Mouse (Mus musculus): ENCODE measurements at regions not wholly inside any gene's neighbourhood (a gene's known extent, or its start where the extent isn't known, plus 50 kb on each side); places are given as distances from the start of the nearest gene placed in this dataset.

DNA sequence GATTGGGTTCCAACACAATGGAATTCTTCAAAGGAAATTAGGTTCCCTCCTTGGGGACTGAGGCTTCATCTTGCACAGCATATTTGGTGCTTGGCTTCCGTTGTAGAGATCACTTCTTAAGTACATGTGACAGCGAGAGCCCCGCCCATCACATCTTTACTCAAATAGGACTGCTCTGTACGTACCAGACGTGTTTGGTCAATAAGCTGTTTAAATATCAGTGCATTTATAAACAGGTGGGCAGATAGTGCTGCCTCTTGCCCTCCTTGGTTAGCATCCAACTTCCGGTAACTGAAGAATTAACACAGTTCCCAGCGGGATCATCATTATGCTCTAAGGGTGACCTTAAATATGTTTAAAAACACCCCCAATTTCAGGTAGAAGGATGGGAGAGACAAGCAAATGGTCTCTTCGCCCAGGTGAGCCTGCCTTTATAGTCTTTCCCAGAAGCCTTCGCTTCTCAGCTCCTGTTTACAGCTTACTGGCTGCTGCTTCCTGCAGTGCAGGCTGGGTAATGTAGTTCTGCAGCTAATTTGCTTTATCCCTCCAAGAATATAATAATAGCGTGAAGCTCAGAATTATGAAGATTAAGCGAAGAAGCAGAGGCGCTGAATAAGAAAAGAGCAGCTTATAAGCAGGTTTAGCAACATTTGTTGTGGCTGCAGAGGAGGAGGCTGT is 242.1 kb downstream of the Foxo1 start:
- no peak for DNase-seq (ENCODE audit: low spot score)

DNA sequence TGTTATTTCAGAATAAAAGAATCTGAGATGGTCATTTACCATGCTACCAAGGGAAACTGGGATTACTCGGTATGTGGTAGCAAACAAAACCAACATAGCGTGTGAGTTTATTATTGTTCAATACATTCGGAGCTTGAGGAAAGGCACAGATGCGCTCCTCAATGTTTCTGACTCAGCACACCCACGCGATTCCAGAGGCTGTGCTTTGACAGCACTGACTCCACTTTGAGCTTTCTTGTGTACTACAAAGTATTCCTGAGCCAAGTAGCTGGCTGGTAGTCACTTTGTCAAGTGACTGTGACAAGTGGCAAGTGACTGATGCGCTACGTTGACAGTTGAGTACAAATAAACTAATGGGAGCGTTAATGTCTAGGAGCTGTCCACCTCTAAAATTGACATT is 235.8 kb downstream of the Foxo1 start:
- DNase-seq (ENCODE audit: low spot score) = no peak

DNA sequence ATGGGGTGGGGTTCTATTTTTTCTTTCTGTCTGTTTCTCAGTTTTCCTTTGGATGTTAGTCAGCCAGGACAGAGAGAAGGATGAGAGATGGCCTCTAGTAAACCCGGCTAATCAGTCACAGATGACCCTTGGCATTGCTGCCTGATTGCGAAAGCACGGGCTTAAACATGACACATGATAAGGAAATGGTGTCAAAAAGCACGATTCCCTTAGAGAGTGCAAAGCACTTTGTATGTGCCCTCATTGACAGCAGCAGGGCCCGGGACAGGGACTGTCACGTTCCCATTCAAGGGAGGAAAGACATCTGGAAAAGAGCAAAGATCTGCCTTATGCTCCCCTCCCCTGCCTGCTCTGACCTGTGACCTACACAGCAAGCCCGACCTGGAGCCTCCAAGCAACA is 234.1 kb downstream of the Foxo1 start:
- DNase-seq (ENCODE audit: low spot score) = peak; percentile 31

DNA sequence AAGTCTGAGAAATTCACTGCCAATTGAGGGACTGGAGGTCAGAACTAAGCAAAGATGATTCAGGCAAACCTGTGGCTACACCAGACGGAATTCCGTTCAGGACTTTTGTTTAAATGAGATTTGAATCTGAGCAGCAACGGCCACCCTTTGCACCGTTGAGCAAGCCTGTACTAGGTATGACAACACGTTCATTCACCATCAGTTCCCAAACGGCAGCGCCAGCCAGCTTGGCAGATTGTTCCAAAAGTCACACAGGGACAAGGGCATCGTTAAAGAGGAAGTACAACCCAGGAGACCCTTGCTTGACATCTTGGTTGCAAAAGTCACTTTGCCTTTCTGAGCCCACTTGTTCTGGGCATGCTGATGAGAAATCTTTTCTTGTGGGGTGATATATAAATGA is 233.5 kb downstream of the Foxo1 start:
- no peak for DNase-seq (ENCODE audit: low spot score)

DNA sequence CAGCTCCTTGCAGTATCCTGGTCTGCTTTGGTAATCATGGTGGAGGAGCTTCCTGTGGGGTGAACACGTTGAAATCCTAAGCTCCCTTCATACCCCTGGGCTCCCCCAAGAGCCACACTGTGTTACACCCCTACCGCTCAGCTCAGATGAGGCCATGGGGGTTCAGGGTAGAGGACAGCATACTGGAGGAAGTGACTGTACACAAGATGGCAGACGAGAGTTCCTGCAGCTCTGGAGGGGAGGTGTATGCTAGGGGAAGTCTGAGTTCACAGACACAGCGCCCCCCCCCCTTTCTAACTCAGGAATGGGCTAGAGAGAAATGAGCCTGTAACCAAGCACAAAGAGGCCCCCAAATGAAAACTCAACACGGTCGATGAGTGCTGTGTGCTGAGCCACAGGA is 231.9 kb downstream of the Foxo1 start:
- DNase-seq (ENCODE audit: low spot score) = no peak

DNA sequence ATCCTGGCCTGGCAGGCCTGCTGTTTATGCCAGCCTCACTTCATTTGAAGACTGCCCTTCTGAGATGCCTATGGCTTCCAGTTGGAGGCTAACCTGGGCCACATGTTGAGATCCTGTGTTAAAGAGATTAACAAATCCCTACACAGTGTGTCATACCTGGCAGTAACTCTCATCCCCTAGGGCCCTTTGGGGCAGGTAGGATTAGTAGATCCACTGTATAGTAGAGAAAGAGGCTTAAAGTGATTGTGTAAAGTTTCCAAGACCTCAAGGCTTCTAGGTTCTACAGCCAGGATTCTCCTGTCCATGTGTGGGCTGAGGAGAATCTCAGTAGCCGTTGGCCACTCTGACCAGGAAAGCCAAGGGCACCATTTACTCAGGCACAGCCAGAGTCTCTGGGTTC is 231.4 kb downstream of the Foxo1 start:
- no peak for DNase-seq (ENCODE audit: low spot score)

DNA sequence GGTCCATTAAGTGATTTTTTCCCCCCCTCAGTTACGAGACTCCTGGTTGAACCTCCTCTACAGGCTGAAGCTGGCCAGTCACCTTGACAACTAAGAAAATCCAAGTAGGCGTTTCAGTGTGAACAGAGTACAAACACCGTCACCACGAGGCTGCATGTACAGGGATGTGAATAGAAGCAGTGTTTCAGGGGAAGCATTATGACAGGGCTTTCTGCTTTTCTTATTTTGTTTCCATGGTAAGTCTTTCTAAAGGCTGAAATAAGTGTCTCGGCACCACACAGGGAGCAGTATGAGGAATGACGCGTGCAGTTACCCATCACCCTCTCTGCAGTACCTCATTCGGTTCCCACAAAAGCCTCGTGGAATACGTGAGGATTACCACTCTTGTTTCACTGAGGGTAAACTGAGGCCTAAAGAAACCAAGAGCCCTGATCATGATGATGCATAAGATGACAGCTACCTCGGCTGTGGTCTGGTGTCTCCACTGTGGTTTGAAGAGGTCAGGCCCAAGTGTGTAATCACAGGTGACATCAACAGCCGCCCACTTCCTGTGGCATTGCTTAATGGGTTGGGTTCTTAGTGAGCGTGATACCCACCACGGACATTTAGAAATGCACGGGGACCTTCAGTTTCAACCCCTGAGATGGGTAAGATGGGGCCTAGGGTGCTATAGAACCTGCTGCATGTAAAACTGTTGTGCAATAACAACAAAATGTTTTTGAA is 230.5 kb downstream of the Foxo1 start:
- no peak for DNase-seq (ENCODE audit: low spot score)

DNA sequence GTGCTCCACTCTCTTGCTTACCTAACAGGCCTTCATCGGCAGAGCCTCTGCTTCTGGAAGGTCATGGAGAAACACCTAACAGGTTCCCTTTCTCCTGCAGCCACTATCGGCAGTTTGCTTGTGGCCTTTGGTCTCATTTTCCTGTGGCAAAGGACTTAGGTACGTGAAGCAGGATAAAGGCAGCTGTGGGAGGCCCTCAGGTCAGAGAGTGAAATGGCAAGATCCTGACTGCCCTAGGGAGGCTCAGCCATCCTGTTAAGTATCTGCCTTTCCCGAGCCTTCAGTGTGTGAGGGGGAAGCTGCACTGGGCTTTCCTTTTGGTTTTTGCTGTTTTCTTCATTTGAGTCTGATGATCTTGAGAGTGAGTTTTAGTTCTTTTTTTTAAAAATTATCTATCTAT is 228.8 kb downstream of the Foxo1 start:
- no peak for DNase-seq (ENCODE audit: low spot score)

DNA sequence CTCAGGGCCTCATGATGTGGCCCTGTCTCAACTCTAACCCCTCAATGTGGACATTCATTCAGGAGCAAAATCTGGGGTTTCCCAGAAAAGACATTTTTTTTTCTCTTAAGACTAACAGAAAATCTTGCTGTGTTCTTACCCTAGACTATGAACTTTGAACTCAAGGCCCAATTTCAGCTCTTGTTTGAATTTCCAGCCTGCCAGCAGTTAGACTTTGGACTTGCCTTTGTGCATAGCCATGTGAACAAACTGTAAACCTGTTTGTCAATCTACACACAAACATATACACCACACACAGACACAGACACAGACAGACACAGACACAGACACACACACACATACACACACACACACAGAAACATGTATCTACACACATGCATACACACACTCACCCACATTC is 227.3 kb downstream of the Foxo1 start:
- DNase-seq (ENCODE audit: low spot score) = no peak

DNA sequence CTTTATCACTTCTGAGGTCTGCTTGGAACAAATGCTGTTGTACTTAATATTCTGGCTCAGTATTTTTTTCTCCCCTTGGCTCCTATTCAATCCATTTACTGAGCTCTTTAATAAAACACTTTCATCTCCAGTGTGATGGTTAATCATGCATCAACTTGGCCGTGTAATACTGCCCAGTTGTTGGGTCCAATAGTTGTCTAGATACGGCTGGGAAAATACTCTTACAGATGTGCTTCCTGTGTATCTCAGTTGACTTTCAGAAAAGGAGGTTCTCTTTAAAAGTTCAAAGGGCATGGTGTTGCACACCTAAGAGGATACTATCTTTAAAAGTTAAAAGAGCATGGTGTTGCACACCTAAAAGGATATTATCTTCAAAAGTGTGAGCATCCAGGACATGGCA is 226.8 kb downstream of the Foxo1 start:
- no peak for DNase-seq (ENCODE audit: low spot score)

DNA sequence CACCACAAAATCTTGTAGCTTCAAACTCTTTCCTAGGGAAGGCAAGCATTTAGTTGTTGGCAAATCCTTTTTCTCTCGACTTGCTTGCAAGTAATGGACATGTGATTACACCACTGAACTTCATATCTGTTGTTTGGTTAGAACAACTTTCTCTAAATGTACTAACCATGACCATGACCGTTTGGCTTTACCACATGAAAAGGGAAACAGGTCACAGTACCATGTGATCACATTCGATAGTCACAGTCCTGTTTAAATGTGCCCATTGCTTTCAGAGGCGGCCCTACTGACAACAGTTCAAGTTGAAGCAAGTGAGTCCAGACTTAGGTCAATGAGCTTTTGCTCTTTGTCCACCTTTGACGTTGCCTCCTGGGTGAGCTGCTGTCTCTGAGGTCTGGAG is 211.1 kb downstream of the Foxo1 start:
- no peak for DNase-seq (ENCODE audit: low spot score)

DNA sequence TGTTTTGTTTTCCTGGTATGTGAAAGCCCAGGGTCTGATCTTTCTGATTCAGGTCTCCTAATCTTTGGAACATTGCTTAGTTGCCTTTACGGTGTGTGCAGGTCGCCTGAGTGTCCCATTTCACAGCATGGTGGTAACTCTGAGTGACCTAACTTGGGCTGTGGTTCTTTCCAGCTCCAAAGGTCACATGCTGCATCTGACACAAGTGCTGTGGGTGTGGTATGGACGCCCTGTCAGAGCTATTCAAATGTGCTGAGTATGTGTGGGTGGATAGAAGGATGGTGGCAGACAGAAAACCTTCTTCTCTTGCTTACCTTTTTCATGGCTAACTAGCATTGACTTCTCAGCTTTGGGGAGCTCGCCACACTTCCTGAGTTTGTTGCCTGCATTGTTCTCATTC is 201.8 kb downstream of the Foxo1 start:
- no peak for DNase-seq (ENCODE audit: low spot score)

DNA sequence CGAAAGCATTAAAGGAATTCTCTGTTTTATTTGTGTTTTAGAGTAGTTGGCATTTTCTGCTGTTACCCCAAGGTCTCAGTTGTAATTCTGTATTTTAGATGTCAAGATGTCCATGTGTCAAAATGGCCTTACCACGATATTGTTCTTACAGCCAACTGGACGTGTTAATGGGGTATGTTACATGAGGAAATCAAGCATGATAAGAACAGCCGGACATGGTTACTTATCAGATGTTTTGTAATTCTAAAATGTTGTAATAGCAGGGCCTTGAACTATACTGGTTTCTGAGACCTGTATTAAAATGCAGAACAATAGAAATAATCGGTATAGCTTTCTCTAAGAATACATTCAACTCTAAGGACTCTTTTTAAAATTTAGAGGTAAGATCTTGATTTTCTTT is 201.3 kb downstream of the Foxo1 start:
- DNase-seq (ENCODE audit: low spot score) = no peak

DNA sequence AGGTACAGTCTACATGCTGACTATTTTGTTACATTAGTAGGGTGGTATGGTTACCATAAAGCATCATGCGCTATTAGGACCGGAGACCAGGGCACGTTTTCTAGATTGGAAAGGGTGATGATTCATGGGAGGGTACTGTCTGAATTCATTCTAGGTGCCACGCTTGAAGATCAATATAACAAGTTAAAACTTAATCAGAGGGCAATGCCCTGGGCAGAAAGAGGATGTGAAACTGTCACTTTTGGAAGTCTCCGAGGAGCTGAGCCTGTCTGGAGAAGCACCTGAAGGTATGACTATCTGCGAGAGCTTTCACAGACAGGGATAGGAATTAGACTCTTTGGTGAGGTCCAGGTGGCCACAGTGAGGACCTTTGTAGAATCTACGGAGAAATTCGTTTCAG is 200.2 kb downstream of the Foxo1 start:
- no peak for DNase-seq (ENCODE audit: low spot score)

DNA sequence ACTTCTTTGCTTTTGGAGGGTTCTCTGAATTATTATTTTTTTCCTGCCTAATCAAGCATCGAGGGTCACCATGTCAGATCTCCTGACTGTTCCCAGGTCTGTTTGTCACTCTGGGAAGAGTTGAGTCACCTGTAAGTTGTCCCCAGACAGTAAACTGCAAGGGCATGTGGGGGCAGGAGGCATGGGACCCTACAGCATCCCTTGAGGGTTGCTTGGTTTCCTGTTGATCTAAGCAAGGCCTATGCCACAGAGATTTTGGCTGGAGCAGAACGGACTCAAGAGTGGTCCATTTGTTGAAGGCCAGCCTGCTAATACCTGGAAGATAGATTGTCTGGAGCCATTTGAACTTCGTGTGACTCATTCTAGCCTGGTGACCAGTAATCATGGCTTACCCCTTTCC is 199.7 kb downstream of the Foxo1 start:
- no peak for DNase-seq (ENCODE audit: low spot score)

DNA sequence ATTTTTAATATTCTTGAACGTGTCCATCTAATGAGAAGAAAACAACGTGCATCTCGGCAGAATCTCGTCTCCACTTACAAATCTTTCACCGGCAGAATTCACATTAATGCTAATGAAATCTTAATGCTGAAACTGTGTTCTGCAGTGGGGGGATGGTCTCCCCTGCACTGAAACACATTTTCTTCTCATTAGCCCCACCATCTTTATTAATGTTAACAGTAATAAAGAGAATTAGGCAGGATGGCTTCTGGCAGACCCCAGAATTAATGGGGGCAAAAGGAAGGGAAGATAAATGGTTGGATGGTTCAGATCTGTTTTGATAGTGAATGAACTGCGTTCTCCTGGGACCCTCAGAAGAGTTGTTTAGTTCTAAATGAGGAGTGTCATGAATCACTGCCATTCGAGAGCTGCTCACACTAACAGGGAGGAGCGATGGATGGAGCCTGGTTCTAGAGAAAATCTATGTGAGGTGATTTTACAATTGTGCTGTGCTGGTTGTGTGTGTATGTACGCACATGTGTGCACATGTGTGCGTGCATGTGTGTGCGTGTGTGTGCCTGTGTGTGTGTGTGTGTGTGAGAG is 198.9 kb downstream of the Foxo1 start:
- no peak for DNase-seq (ENCODE audit: low spot score)

DNA sequence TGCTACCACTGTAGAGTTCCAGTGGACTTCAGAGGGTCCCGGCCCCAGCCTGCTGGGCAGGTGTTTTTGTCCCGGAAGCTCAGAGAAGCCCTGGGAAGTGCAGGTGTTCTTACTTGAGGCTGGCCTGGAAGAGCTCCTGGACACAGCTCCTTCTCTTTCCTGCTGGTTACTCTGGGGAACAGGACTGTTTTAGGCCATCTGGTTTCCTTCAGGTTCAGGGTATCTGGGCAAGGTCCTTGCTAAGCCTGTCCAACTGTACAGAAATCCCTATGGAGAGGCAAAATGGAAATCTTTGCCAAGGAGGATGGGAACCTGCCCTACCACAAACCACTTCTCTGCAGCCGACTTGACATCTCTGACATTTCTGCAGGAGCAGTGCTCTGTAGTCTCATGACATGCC is 198.4 kb downstream of the Foxo1 start:
- DNase-seq (ENCODE audit: low spot score) = no peak

DNA sequence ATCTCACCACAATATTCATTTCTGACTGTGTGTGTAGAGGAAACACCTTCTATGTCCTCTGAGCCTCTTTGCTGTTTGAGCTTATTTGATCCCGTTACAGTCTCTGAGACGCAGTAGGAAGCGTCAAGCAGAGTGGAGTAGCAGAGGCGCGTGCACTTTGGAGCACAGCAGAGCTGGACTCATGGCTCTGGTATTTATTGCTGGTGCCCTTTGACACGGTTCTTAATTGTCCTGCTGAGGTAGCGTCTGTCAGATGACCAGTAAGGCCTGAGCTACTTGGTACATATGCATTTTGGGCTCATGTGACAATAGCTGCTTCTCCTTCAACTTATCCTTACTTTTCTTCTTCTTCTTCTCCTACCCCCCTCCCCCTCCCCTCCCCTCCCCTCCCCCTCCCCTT is 195.8 kb downstream of the Foxo1 start:
- no peak for DNase-seq (ENCODE audit: low spot score)

DNA sequence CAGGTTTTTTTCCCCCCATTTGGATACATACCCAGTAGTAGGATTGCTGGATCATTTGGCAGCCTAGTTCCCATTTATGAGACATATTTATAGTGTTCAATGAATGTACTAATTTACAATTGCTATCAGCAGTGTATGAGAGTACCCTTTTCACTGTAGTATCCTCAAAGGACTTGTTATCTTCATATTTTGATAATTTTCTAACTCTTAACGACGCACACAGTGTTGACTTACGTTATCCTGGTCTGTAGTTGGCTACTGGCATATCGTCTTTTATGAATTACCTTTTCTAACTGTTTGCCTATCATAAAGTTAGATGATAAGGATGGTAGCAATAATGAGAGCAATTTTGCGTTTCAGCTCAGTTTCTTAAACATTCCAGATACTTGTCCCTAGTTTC is 186.8 kb downstream of the Foxo1 start:
- DNase-seq (ENCODE audit: low spot score) = no peak

DNA sequence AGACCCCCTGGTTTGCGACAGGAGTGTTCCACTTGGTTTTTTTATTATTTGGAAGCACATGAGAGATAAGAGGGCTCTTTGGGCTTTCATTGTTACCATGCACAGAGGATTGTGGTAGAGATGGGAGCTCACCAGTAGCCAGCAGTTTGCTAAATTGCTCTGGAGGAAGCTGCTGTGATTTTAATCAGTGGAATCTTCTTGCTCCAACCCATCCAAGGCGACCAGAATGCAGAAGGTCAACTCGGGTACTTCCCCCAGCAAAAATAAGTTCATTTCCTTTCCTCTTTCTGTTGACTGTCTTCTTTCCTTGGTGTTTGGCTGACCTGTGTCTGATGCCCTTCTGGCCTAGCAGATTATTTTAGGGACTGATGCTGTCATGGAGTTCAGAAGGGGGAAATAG is 184.9 kb downstream of the Foxo1 start:
- DNase-seq (ENCODE audit: low spot score) = no peak

DNA sequence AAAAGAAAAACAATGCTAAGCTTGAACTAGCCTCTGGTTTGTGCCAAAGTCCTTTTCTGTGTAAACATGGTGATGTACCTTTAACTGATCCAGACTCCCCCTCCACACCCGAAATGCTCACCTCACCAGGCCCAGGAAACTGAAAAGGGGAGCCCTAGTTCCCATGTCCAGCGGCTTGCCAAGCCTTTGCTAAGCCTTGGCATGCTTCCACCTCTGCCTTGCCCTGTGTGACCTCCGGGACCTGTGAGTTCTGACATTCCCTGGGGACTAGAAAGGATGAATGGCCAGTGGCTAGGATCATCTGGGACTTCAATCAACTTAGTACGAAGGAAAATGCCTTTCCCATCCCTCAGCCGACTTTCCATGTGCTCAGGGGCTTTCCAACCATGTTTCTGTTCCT is 184.2 kb downstream of the Foxo1 start:
- DNase-seq (ENCODE audit: low spot score) = peak; percentile 14

DNA sequence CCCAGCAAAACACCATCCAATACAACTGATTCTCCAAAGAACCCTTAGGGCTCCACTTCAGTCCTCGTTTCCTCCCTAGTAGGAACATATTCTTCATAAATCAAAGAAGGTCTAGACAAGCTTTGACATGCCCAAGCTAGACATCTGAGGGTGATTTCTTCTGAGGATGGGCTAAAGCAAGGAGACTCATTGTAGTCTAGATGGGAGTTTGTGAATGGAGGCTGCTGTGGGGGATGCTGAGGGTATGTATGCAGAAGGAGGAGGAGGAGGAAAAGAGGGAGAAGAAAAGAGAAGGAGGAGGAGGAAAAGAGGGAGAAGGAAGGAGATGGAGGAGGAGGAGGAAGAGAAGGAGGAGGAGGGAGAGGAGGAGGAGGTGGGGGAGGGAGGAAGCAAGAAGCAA is 178.9 kb downstream of the Foxo1 start:
- no peak for DNase-seq (ENCODE audit: low spot score)

DNA sequence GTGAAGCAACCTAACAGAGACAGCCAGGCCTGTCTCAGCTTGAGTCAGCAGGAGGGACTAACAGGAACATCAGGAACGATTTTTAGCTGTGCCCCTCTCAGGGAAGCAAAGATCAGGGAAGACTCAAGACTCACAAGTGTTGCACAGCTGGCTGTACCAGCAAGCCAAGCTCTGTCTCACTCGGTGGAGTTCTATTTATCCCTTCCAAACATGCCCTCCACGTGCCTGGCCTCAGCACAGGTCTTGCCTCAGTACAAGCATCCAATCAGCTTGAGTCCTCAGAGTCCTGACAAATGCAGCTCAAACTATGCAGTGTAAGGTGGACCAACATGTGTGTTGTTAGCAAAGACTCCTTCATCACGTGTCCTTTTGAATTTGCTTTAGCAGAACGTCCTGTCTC is 178.4 kb downstream of the Foxo1 start:
- DNase-seq (ENCODE audit: low spot score) = no peak
